Mouse (Mus musculus): ENCODE data around the gene Tango6. TPM values are rescaled to one million over a fixed set of nuclear protein-coding genes. Genes with fewer than 3 reads are reported as not detected.

Gene Tango6
- total and polyA plus RNA-seq, 2 experiments from 2014 or later = 3.0 to 6.1 TPM

GRCm38 (mm10) chr8:106701360-106701759 lies 18.5 kb downstream of the Tango6 start:
- Histone ChIP-seq H3K27ac (ENCODE audit: low read depth, low read length) (no peak overlapping the region), H3K4me3 (ENCODE audit: low read depth, low read length) (no peak overlapping the region), H3K27me3 (ENCODE audit: insufficient read depth, low read length) (no peaks in the 10 kb centered on the region), H3K36me3 (ENCODE audit: insufficient read depth, low read length) (peaks cover 9% of the 10 kb centered on the region), H3K9ac (replicated peaks; ENCODE audit: low read length, poor library complexity, severe bottlenecking) (no peak overlapping the region), H3K9me3 (ENCODE audit: low read length) (no peaks in the 10 kb centered on the region), H3K4me2 (ENCODE audit: low read depth, low read length, poor library complexity, severe bottlenecking) (no peak overlapping the region), H3K4me1 (ENCODE audit: insufficient read depth, low read length) (no peaks in the 10 kb centered on the region)
- no peak for TF ChIP-seq CTCF (IDR thresholded peaks at IDR 0.05)
- ATAC-seq (ENCODE audit: low FRiP score) (no peak), DNase-seq (ENCODE audit: low spot score) (no peak)
- 97% methylated on average over 3 of the region's 3 CpGs for WGBS

- WGBS = 82% methylated on average over 9 of the region's 9 CpGs
- DNase-seq (ENCODE audit: low spot score) (no peak), ATAC-seq (ENCODE audit: low FRiP score) (peak; percentile 38; the same call in 1 of the 2 replicates)
- Histone ChIP-seq H3K9me3 (ENCODE audit: low read length) (no peaks in the 10 kb centered on the region), H3K27me3 (ENCODE audit: insufficient read depth, low read length) (no peaks in the 10 kb centered on the region), H3K4me1 (ENCODE audit: insufficient read depth, low read length) (no peaks in the 10 kb centered on the region), H3K4me2 (ENCODE audit: low read depth, low read length, poor library complexity, severe bottlenecking) (no peak overlapping the region), H3K9ac (replicated peaks; ENCODE audit: low read length, poor library complexity, severe bottlenecking) (no peak overlapping the region), H3K36me3 (ENCODE audit: insufficient read depth, low read length) (peaks cover 3% of the 10 kb centered on the region; the same call in 1 of the 2 replicates), H3K4me3 (ENCODE audit: low read depth, low read length) (no peak overlapping the region), H3K27ac (ENCODE audit: low read depth, low read length) (no peak overlapping the region)
- no peak for TF ChIP-seq CTCF (IDR thresholded peaks at IDR 0.05)
Observed at GRCm38 (mm10) chr8:106704199-106704900, 21.5 kb downstream of the Tango6 start.

- Histone ChIP-seq H3K9me3 (ENCODE audit: low read length) (no peaks in the 10 kb centered on the region), H3K4me3 (ENCODE audit: low read depth, low read length) (no peak overlapping the region), H3K27me3 (ENCODE audit: insufficient read depth, low read length) (no peaks in the 10 kb centered on the region), H3K9ac (replicated peaks; ENCODE audit: low read length, poor library complexity, severe bottlenecking) (no peak overlapping the region), H3K36me3 (ENCODE audit: insufficient read depth, low read length) (peaks cover 3% of the 10 kb centered on the region; the same call in 1 of the 2 replicates), H3K4me1 (ENCODE audit: insufficient read depth, low read length) (no peaks in the 10 kb centered on the region), H3K27ac (ENCODE audit: low read depth, low read length) (no peak overlapping the region), H3K4me2 (ENCODE audit: low read depth, low read length, poor library complexity, severe bottlenecking) (no peak overlapping the region)
- no peak for TF ChIP-seq CTCF (IDR thresholded peaks at IDR 0.05)
- ATAC-seq (ENCODE audit: low FRiP score) = peak; percentile 58; the same call in 1 of the 2 replicates
- 55% methylated on average over 9 of the region's 9 CpGs for WGBS
- DNase-seq (ENCODE audit: low spot score) = peak; percentile 68
Observed at GRCm38 (mm10) chr8:106704901-106705321, 22.0 kb downstream of the Tango6 start.

GRCm38 (mm10) chr8:106706194-106706593 lies 23.3 kb downstream of the Tango6 start:
- DNase-seq (ENCODE audit: low spot score) (no peak), ATAC-seq (ENCODE audit: low FRiP score) (no peak)
- no peak for TF ChIP-seq CTCF (IDR thresholded peaks at IDR 0.05)
- WGBS = 88% methylated on average over 6 of the region's 6 CpGs
- no peaks in the 10 kb centered on the region for H3K4me1 ChIP-seq (ENCODE audit: insufficient read depth, low read length)
- H3K9ac ChIP-seq (replicated peaks; ENCODE audit: low read length, poor library complexity, severe bottlenecking) = no peak overlapping the region
- no peaks in the 10 kb centered on the region for H3K9me3 ChIP-seq (ENCODE audit: low read length)
- no peak overlapping the region for H3K4me3 ChIP-seq (ENCODE audit: low read depth, low read length)
- no peak overlapping the region for H3K4me2 ChIP-seq (ENCODE audit: low read depth, low read length, poor library complexity, severe bottlenecking)
- no peaks in the 10 kb centered on the region for H3K27me3 ChIP-seq (ENCODE audit: insufficient read depth, low read length)
- H3K36me3 ChIP-seq (ENCODE audit: insufficient read depth, low read length) = no peaks in the 10 kb centered on the region
- H3K27ac ChIP-seq (ENCODE audit: low read depth, low read length) = no peak overlapping the region

- DNase-seq (ENCODE audit: low spot score) = no peak
Observed at GRCm38 (mm10) chr8:106710002-106710401, 27.1 kb downstream of the Tango6 start.

GRCm38 (mm10) chr8:106712487-106712886 lies 29.6 kb downstream of the Tango6 start:
- Histone ChIP-seq H3K36me3 (ENCODE audit: insufficient read depth, low read length) (no peaks in the 10 kb centered on the region), H3K27me3 (ENCODE audit: insufficient read depth, low read length) (0 out of 2 replicates have a peak, but pooled peaks cover 2% of the 10 kb centered on the region), H3K4me3 (ENCODE audit: low read depth, low read length) (no peak overlapping the region), H3K4me1 (ENCODE audit: insufficient read depth, low read length) (no peaks in the 10 kb centered on the region), H3K9me3 (ENCODE audit: low read length) (no peaks in the 10 kb centered on the region), H3K9ac (replicated peaks; ENCODE audit: low read length, poor library complexity, severe bottlenecking) (no peak overlapping the region), H3K4me2 (ENCODE audit: low read depth, low read length, poor library complexity, severe bottlenecking) (no peak overlapping the region), H3K27ac (ENCODE audit: low read depth, low read length) (no peak overlapping the region)
- TF ChIP-seq CTCF (IDR thresholded peaks at IDR 0.05) = no peak
- WGBS = 64% methylated on average over 3 of the region's 3 CpGs
- DNase-seq (ENCODE audit: low spot score) (no peak), ATAC-seq (ENCODE audit: low FRiP score) (no peak)

More at GRCm38 (mm10) chr8:106710002-106710401, 27.1 kb downstream of the Tango6 start:
- ATAC-seq (ENCODE audit: low FRiP score) = no peak
- Histone ChIP-seq H3K4me2 (ENCODE audit: low read depth, low read length, poor library complexity, severe bottlenecking) (no peak overlapping the region), H3K4me1 (ENCODE audit: insufficient read depth, low read length) (no peaks in the 10 kb centered on the region), H3K27me3 (ENCODE audit: insufficient read depth, low read length) (no peaks in the 10 kb centered on the region), H3K4me3 (ENCODE audit: low read depth, low read length) (no peak overlapping the region), H3K36me3 (ENCODE audit: insufficient read depth, low read length) (no peaks in the 10 kb centered on the region), H3K27ac (ENCODE audit: low read depth, low read length) (no peak overlapping the region), H3K9ac (replicated peaks; ENCODE audit: low read length, poor library complexity, severe bottlenecking) (no peak overlapping the region), H3K9me3 (ENCODE audit: low read length) (no peaks in the 10 kb centered on the region)
- no peak for TF ChIP-seq CTCF (IDR thresholded peaks at IDR 0.05)
- WGBS = 95% methylated on average over 2 of the region's 2 CpGs
